8 mouse cellular contexts compared by ENCODE assay signal in genomic region chr7:99482637-99483036, GRCm38 (mm10). TPM values are rescaled to one million over a fixed set of nuclear protein-coding genes. Genes with fewer than 3 reads are reported as not detected.
A peak's percentile ranks its signal among the peaks of the same experiment; 100 is the strongest.
DNase-seq lines count a peak whose midpoint lies in the region; ATAC-seq and TF ChIP-seq lines count a peak whose summit lies in the region.

No protein-coding gene starts in this region.

- intact Hi-C loops in heart, postnatal 36 days (cut with DNase I), result loop anchor here (5.0 to 10.0 kb wide), 2 partner anchors 380 to 492 kb away; partner anchors contain the start of gene Spcs2

- DNase-seq in heart, adult 11 months, result peak; percentile 79
- DNase-seq in heart, postnatal 36 days, result no peak
- no peak for DNase-seq in CH12.LX (ENCODE audit: extremely low read depth)
- DNase-seq in frontal cortex, postnatal 25 days (ENCODE audit: low spot score in 2 of 2), result no peak

- peak overlapping the region; percentile 52 for H3K27ac ChIP-seq in CH12.LX (ENCODE audit: insufficient read depth, low read depth)
- peak overlapping the region; percentile 76 for H3K27ac ChIP-seq in forebrain, embryonic 16.5 days (ENCODE audit: low read length)
- peak overlapping the region; percentile 47 for H3K27ac ChIP-seq in liver, embryonic 16.5 days (ENCODE audit: low read length)

- TF ChIP-seq POLR2A in CH12.LX (IDR thresholded peaks at IDR 0.05; ENCODE audit: low read depth, low read length), result no peak

- TF ChIP-seq RAD21 in CH12.LX (IDR thresholded peaks at IDR 0.05; ENCODE audit: low read depth, low read length), result no peak

- WGBS in forebrain, embryonic 16.5 days, result 5% methylated on average over 6 of the region's 6 CpGs
- 1% methylated on average over 6 of the region's 6 CpGs for WGBS in liver, embryonic 16.5 days (ENCODE audit: insufficient replicate concordance)

- ATAC-seq in forebrain, embryonic 16.5 days, result no peak
- ATAC-seq in liver, embryonic 16.5 days (ENCODE audit: low read depth), result no peak
- ATAC-seq in megakaryocyte-erythroid progenitor cell, adult 5-6 weeks (replicated peaks; ENCODE audit: low FRiP score, low TSS enrichment, poor library complexity, severe bottlenecking), result no peak
- ATAC-seq in granulocyte monocyte progenitor cell, adult 5-6 weeks (replicated peaks; ENCODE audit: poor library complexity, severe bottlenecking), result no peak

- peaks cover 19 to 48% of the 10 kb centered on the region in 2 experiments for H3K4me1 ChIP-seq in CH12.LX (ENCODE audit: control insufficient read depth in 1 of 2, insufficient read depth in 2 of 2)
- peaks cover 35% of the 10 kb centered on the region for H3K4me1 ChIP-seq in forebrain, embryonic 16.5 days (replicated peaks; ENCODE audit: control insufficient read depth, insufficient read depth, low read length)
- H3K4me1 ChIP-seq in liver, embryonic 16.5 days (ENCODE audit: control insufficient read depth, low read depth, low read length), result peaks cover 37% of the 10 kb centered on the region

- peak overlapping the region; percentile 88 to 99 (median 93) for H3K4me3 ChIP-seq in CH12.LX (replicated peaks in 1 of 3; ENCODE audit: low read depth in 2 of 3, low read length in 2 of 3, poor library complexity in 1 of 3)
- H3K4me3 ChIP-seq in forebrain, embryonic 16.5 days (replicated peaks; ENCODE audit: low read length), result peak overlapping the region; percentile 95
- peak overlapping the region; percentile 87 for H3K4me3 ChIP-seq in liver, embryonic 16.5 days (ENCODE audit: low read depth, low read length)

- in situ Hi-C loops in CH12.LX (cut with MboI; ENCODE audit: low pct_ligation_motif_present, low pct_unique_long_range_greater_than_20kb, low sequenced_read_pairs), result no loop called here

- peaks cover 6% of the 10 kb centered on the region for H3K27me3 ChIP-seq in CH12.LX (replicated peaks)
- peaks cover 5% of the 10 kb centered on the region for H3K27me3 ChIP-seq in forebrain, embryonic 16.5 days (replicated peaks; ENCODE audit: control insufficient read depth, insufficient read depth, low read length)
- no peaks in the 10 kb centered on the region for H3K27me3 ChIP-seq in liver, embryonic 16.5 days (ENCODE audit: control insufficient read depth, insufficient read depth, low read depth, low read length)

- dilution Hi-C loops in CH12.LX (cut with MboI; ENCODE audit: extremely low pct_ligation_motif_present, extremely low pct_unique_long_range_greater_than_20kb, low sequenced_read_pairs), result no loop called here

- no peak for TF ChIP-seq CTCF in CH12.LX (conservative IDR thresholded peaks at IDR 0.05 in 1 of 2, IDR thresholded peaks at IDR 0.05 in 1 of 2; ENCODE audit: low read depth in 2 of 2, low read length in 2 of 2)

- H3K9ac ChIP-seq in CH12.LX (ENCODE audit: insufficient read depth, low read depth), result peak overlapping the region; percentile 99
- H3K9ac ChIP-seq in forebrain, embryonic 16.5 days (replicated peaks; ENCODE audit: low read depth, low read length), result peak overlapping the region; percentile 87
- peak overlapping the region; percentile 86 for H3K9ac ChIP-seq in liver, embryonic 16.5 days (ENCODE audit: low read depth, low read length)

- peaks cover 47 to 52% of the 10 kb centered on the region in 2 experiments for H3K36me3 ChIP-seq in CH12.LX (replicated peaks in 1 of 2; ENCODE audit: control insufficient read depth in 1 of 2, insufficient read depth in 1 of 2, low read length in 1 of 2)
- peaks cover 36% of the 10 kb centered on the region for H3K36me3 ChIP-seq in forebrain, embryonic 16.5 days (ENCODE audit: control insufficient read depth, insufficient read depth)
- peaks cover 47% of the 10 kb centered on the region for H3K36me3 ChIP-seq in liver, embryonic 16.5 days (ENCODE audit: control insufficient read depth, insufficient read depth)

- no peak for TF ChIP-seq EP300 in CH12.LX (IDR thresholded peaks at IDR 0.05; ENCODE audit: low read length)

- peak overlapping the region; percentile 41 for H3K4me2 ChIP-seq in CH12.LX (ENCODE audit: insufficient read depth, low read depth, poor library complexity, severe bottlenecking)
- H3K4me2 ChIP-seq in forebrain, embryonic 16.5 days (ENCODE audit: low read length), result peak overlapping the region; percentile 74
- H3K4me2 ChIP-seq in liver, embryonic 16.5 days (ENCODE audit: low read depth, low read length), result peak overlapping the region; percentile 92

- H3K79me2 ChIP-seq in CH12.LX (replicated peaks; ENCODE audit: control insufficient read depth, extremely low read depth, insufficient read depth, poor library complexity, severe bottlenecking), result peaks cover 56% of the 10 kb centered on the region

- no peaks in the 10 kb centered on the region for H3K9me3 ChIP-seq in CH12.LX (replicated peaks; ENCODE audit: low read length)
- no peaks in the 10 kb centered on the region for H3K9me3 ChIP-seq in forebrain, embryonic 16.5 days (ENCODE audit: control insufficient read depth, low read length)
- H3K9me3 ChIP-seq in liver, embryonic 16.5 days (replicated peaks; ENCODE audit: control insufficient read depth, low read length), result no peaks in the 10 kb centered on the region

TF ChIP-seq in CH12.LX, 34 proteins besides CTCF, POLR2A, EP300 and RAD21:
- TF ChIP-seq MAX (IDR thresholded peaks at IDR 0.05; ENCODE audit: low read length) (no peak), NRF1 (IDR thresholded peaks at IDR 0.05; ENCODE audit: low read depth, low read length) (no peak), SIN3A (IDR thresholded peaks at IDR 0.05; ENCODE audit: low read length) (no peak), CHD2 (IDR thresholded peaks at IDR 0.05; ENCODE audit: low read length) (no peak), ZC3H11A (IDR thresholded peaks at IDR 0.05; ENCODE audit: low read depth, low read length) (no peak), ETS1 (conservative IDR thresholded peaks at IDR 0.05; ENCODE audit: low read depth, low read length) (no peak), IRF4 (IDR thresholded peaks at IDR 0.05; ENCODE audit: low read depth, low read length) (no peak), MXI1 (IDR thresholded peaks at IDR 0.05; ENCODE audit: low read depth, low read length) (no peak), ZMIZ1 (IDR thresholded peaks at IDR 0.05; ENCODE audit: low read depth, low read length) (no peak), USF1 (IDR thresholded peaks at IDR 0.05; ENCODE audit: low read depth, low read length) (no peak)

RNA-seq across cellular contexts. Expression of gene Rps3, which starts 0.9 kb away (rescaled TPM):
- 100 to 1,000 TPM; 324 to 333 TPM for total RNA-seq in heart, postnatal 36 days (2021)
- total RNA-seq in CH12.LX (2012; rRNA removed) (2,320 and 2,484 TPM in 2 replicates), CH12.LX (2014; rRNA removed) (3,699 and 3,874 TPM in 2 replicates)
- polyA plus RNA-seq in CH12.LX (2012; ENCODE audit: insufficient read length, low read depth), result 1,738 and 1,898 TPM in 2 replicates
- 503 and 525 TPM in 2 replicates for polyA plus RNA-seq in forebrain, embryonic 16.5 days (2015; fragmentation: Nextera tagmentation; extraction: Ambion mirVana)
- polyA plus RNA-seq in liver, embryonic 16.5 days (2015; fragmentation: Nextera tagmentation; extraction: Ambion mirVana), result 400 and 448 TPM in 2 replicates
- total RNA-seq in megakaryocyte-erythroid progenitor cell, adult 5-6 weeks (2014; fragmentation: Nextera tagmentation), result 1,003 and 1,349 TPM in 2 replicates
- total RNA-seq in megakaryocyte-erythroid progenitor cell, adult 5-6 weeks (2017), result 1,982 and 2,496 TPM in 2 replicates
- 1,410 and 1,463 TPM in 2 replicates for total RNA-seq in granulocyte monocyte progenitor cell, adult 5-6 weeks (2014; fragmentation: Nextera tagmentation)
- 1,810 and 2,293 TPM in 2 replicates for total RNA-seq in granulocyte monocyte progenitor cell, adult 5-6 weeks (2017)

RNA-seq across cellular contexts. Expression of gene Klhl35, which starts 16.8 kb away (rescaled TPM):
- not detected for total RNA-seq in heart, postnatal 36 days (2021)
- not detected in 2 replicates for total RNA-seq in CH12.LX (2012; rRNA removed)
- not detected in 2 replicates for total RNA-seq in CH12.LX (2014; rRNA removed)
- not detected in 2 replicates for polyA plus RNA-seq in CH12.LX (2012; ENCODE audit: insufficient read length, low read depth)
- 3.8 and 4.0 TPM in 2 replicates for polyA plus RNA-seq in forebrain, embryonic 16.5 days (2015; fragmentation: Nextera tagmentation; extraction: Ambion mirVana)
- 0.15 TPM in 1 of 2 replicates, not detected in the other for polyA plus RNA-seq in liver, embryonic 16.5 days (2015; fragmentation: Nextera tagmentation; extraction: Ambion mirVana)
- 2.1 TPM in 1 of 2 replicates, not detected in the other for total RNA-seq in megakaryocyte-erythroid progenitor cell, adult 5-6 weeks (2014; fragmentation: Nextera tagmentation)
- total RNA-seq in megakaryocyte-erythroid progenitor cell, adult 5-6 weeks (2017), result 0.65 TPM in 1 of 2 replicates, not detected in the other
- total RNA-seq in granulocyte monocyte progenitor cell, adult 5-6 weeks (2014; fragmentation: Nextera tagmentation), result not detected in 2 replicates
- total RNA-seq in granulocyte monocyte progenitor cell, adult 5-6 weeks (2017), result 0.22 and 0.57 TPM in 2 replicates

RNA-seq across cellular contexts. Expression of gene Arrb1, which starts 52.6 kb away (rescaled TPM):
- total RNA-seq in heart, postnatal 36 days (2021), result 10 to 100 TPM; 22.3 to 25.3 TPM
- total RNA-seq in CH12.LX (2012; rRNA removed) (3.8 and 4.2 TPM in 2 replicates), CH12.LX (2014; rRNA removed) (2.4 and 3.3 TPM in 2 replicates)
- polyA plus RNA-seq in CH12.LX (2012; ENCODE audit: insufficient read length, low read depth), result 5.2 and 6.2 TPM in 2 replicates
- polyA plus RNA-seq in forebrain, embryonic 16.5 days (2015; fragmentation: Nextera tagmentation; extraction: Ambion mirVana), result 16.3 and 18.1 TPM in 2 replicates
- 92.8 and 95.7 TPM in 2 replicates for polyA plus RNA-seq in liver, embryonic 16.5 days (2015; fragmentation: Nextera tagmentation; extraction: Ambion mirVana)
- 59.0 and 91.0 TPM in 2 replicates for total RNA-seq in megakaryocyte-erythroid progenitor cell, adult 5-6 weeks (2014; fragmentation: Nextera tagmentation)
- 70.4 and 96.2 TPM in 2 replicates for total RNA-seq in megakaryocyte-erythroid progenitor cell, adult 5-6 weeks (2017)
- total RNA-seq in granulocyte monocyte progenitor cell, adult 5-6 weeks (2014; fragmentation: Nextera tagmentation), result 35.3 and 40.1 TPM in 2 replicates
- 24.1 and 36.6 TPM in 2 replicates for total RNA-seq in granulocyte monocyte progenitor cell, adult 5-6 weeks (2017)

Comparison
In these comparisons a context has a peak if more than half of its experiments do, and no peak if none do; other contexts are left out.
1. H3K4me2 ChIP-seq: peak in every context shown above with its lines; median percentile 92 in liver, embryonic 16.5 days; 74 in forebrain, embryonic 16.5 days; 41 in CH12.LX.
2. RNA of gene Arrb1, which starts 52.6 kb away (total RNA-seq): 59.0 to 96.2 TPM in megakaryocyte-erythroid progenitor cell, adult 5-6 weeks, 24.1 to 40.1 TPM in granulocyte monocyte progenitor cell, adult 5-6 weeks and 22.3 to 25.3 TPM in heart, postnatal 36 days; 2.4 to 4.2 TPM in CH12.LX; every median in the first group is over 4 times any median in the second.
3. Peak in every context shown above with its lines, with median percentiles within 50 percentile points of each other: H3K27ac ChIP-seq, H3K4me3 ChIP-seq and H3K9ac ChIP-seq.